Mouse (Mus musculus) ES-Bruce4 (cell line): ENCODE measurements around the gene Tnpo2. TPM values are rescaled to one million over a fixed set of nuclear protein-coding genes. Genes with fewer than 3 reads are reported as not detected.
A peak's percentile ranks its signal among the peaks of the same experiment; 100 is the strongest.
"Not testable (repeated sequence)": the region's sequence is repeated elsewhere in the genome, so short reads cannot be mapped to it uniquely, and the experiment has no call there.

ENCODE experiments used
- H3K27ac ChIP-seq: 2 replicates; pipeline ENCODE4 v1.5.1; 2012; ENCODE audit warnings: low read length, inconsistent platforms; ENCODE audit not compliant: insufficient read depth
- H3K27me3 ChIP-seq: 2 replicates; pipeline ENCODE4 v1.6.1; 2012; ENCODE audit warnings: mild to moderate bottlenecking, low read length, inconsistent platforms; ENCODE audit not compliant: control insufficient read depth, poor library complexity, insufficient read depth, severe bottlenecking
- H3K36me3 ChIP-seq: 2 replicates; pipeline ENCODE4 v1.6.1; 2012; ENCODE audit warnings: inconsistent platforms, mild to moderate bottlenecking, low read length, moderate library complexity; ENCODE audit not compliant: control insufficient read depth, poor library complexity, insufficient read depth, severe bottlenecking
- H3K4me1 ChIP-seq: one replicate; pipeline ENCODE4 v1.8.1; 2011; ENCODE audit warnings: low read length; ENCODE audit not compliant: control insufficient read depth, insufficient read depth
- H3K4me3 ChIP-seq: 2 replicates; pipeline ENCODE4 v1.5.1; 2011; ENCODE audit warnings: low read depth, mild to moderate bottlenecking, low read length
- H3K9ac ChIP-seq: 2 replicates; pipeline ENCODE4 v1.6.1; 2012; ENCODE audit warnings: low read depth, mild to moderate bottlenecking, inconsistent platforms; ENCODE audit not compliant: poor library complexity, severe bottlenecking
- H3K9me3 ChIP-seq: replicated peaks from 2 replicates; pipeline ENCODE4 v1.6.1; 2012; ENCODE audit warnings: mild to moderate bottlenecking, low read length, inconsistent platforms; ENCODE audit not compliant: control insufficient read depth, poor library complexity, insufficient read depth, severe bottlenecking
- CTCF ChIP-seq: IDR thresholded peaks from one replicate; pipeline ENCODE4 v1.8.1; 2011; ENCODE audit warnings: low read depth, low read length
- EP300 ChIP-seq: IDR thresholded peaks from 2 replicates; pipeline ENCODE4 v1.6.1; 2011; ENCODE audit warnings: low read depth, low read length; ENCODE audit not compliant: insufficient read depth
- POLR2A ChIP-seq: IDR thresholded peaks from one replicate; pipeline ENCODE4 v1.8.1; 2011; ENCODE audit warnings: low read length; ENCODE audit not compliant: insufficient read depth
- polyA plus RNA-seq: library from polyadenylated mRNA; stranded (reverse); fragments of >200 nt; gene quantifications from 2 replicates; pipeline ENCODE4 v1.2.4, GENCODE M21; 2011; ENCODE audit warnings: low read depth; ENCODE audit not compliant: missing spikeins, insufficient read depth, insufficient read length

The Tnpo2 gene
- polyA plus RNA-seq, 1 experiment: 195 TPM

GRCm38 (mm10) chr8:85080214-85080531, 43.5 kb downstream of the Tnpo2 start:
- Histone ChIP-seq H3K4me3 (peak overlapping the region; percentile 95), H3K4me1 (no peaks in the 10 kb centered on the region), H3K36me3 (peaks cover 22% of the 10 kb centered on the region), H3K9me3 (no peaks in the 10 kb centered on the region), H3K27ac (no peak overlapping the region), H3K27me3 (no peaks in the 10 kb centered on the region), H3K9ac (peak overlapping the region; percentile 85)
- TF ChIP-seq POLR2A (no peak), CTCF (no peak), EP300 (no peak)

GRCm38 (mm10) chr8:85080532-85081215, 44.0 kb downstream of the Tnpo2 start, which contains the start of gene Wdr83os:
Gene Wdr83os, plus strand, starts transcription at chr8:85080740.
- H3K9ac ChIP-seq: peak within 1 kb of the TSS; percentile 85
- H3K4me1 ChIP-seq: no peaks in the 10 kb centered on the region
- H3K27me3 ChIP-seq: no peaks in the 10 kb centered on the region
- TF ChIP-seq CTCF: no peak
- no peak for TF ChIP-seq EP300
- peak within 1 kb of the TSS; percentile 1; the same call in 1 of the 2 replicates for H3K27ac ChIP-seq
- H3K4me3 ChIP-seq: peak within 1 kb of the TSS; percentile 95
- no peaks in the 10 kb centered on the region for H3K9me3 ChIP-seq
- H3K36me3 ChIP-seq: peaks cover 22% of the 10 kb centered on the region

GRCm38 (mm10) chr8:85081216-85081555, 44.5 kb downstream of the Tnpo2 start, which contains the start of gene Wdr83:
Gene Wdr83, minus strand, starts transcription at chr8:85081306.
- no peak for TF ChIP-seq EP300
- peak within 1 kb of the TSS; percentile 85 for H3K9ac ChIP-seq
- H3K4me3 ChIP-seq: peak within 1 kb of the TSS; percentile 95
- H3K27me3 ChIP-seq: no peaks in the 10 kb centered on the region
- peaks cover 22% of the 10 kb centered on the region for H3K36me3 ChIP-seq
- H3K27ac ChIP-seq: peak within 1 kb of the TSS; percentile 1; the same call in 1 of the 2 replicates
- H3K4me1 ChIP-seq: no peaks in the 10 kb centered on the region
- H3K9me3 ChIP-seq: no peaks in the 10 kb centered on the region

DNA sequence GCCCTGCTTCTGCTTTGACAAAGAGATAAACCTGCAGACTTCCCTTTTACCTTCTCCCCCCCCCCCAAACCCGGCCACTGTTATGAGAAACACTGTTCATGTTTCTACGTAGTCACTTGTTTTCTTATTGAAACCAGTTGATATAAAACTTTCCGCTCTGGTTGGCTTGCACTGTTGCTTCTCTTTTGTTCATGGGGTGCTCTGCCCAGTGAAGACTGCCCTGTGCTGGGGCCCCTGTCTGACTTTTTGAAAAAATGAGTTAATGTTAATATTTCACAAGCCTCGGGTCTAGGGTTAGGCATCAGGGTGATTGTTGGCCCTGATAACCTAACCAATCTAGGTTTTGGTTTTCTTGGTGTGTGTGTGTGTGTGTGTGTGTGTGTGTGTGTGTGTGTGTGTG, 45.5 kb downstream of the Tnpo2 start:
- not testable (repeated sequence) for H3K4me3 ChIP-seq, H3K27ac ChIP-seq, H3K27me3 ChIP-seq, H3K4me1 ChIP-seq, H3K9me3 ChIP-seq, H3K9ac ChIP-seq
- H3K36me3 ChIP-seq: peaks cover 24% of the 10 kb centered on the region

- no peaks in the 10 kb centered on the region for H3K4me1 ChIP-seq
- TF ChIP-seq POLR2A (peak; percentile 93), CTCF (no peak)
- H3K27me3 ChIP-seq: no peaks in the 10 kb centered on the region
- H3K4me3 ChIP-seq: peak within 1 kb of the TSS; percentile 95
- H3K9me3 ChIP-seq: no peaks in the 10 kb centered on the region
- H3K27ac ChIP-seq: no peak within 1 kb of the TSS
- H3K9ac ChIP-seq: peak within 1 kb of the TSS; percentile 85
- H3K36me3 ChIP-seq: peaks cover 27% of the 10 kb centered on the region
Measured at GRCm38 (mm10) chr8:85083108-85083813, 46.5 kb downstream of the Tnpo2 start, which contains the start of gene Man2b1. Gene Man2b1, plus strand, starts transcription at chr8:85083270.

GRCm38 (mm10) chr8:85084633-85085032, 47.9 kb downstream of the Tnpo2 start:
- no peak for TF ChIP-seq CTCF
- TF ChIP-seq POLR2A: no peak
- TF ChIP-seq EP300: no peak

More at GRCm38 (mm10) chr8:85084633-85085032, 47.9 kb downstream of the Tnpo2 start:
- Histone ChIP-seq H3K9ac (no peak overlapping the region), H3K4me1 (no peaks in the 10 kb centered on the region), H3K27me3 (no peaks in the 10 kb centered on the region), H3K27ac (no peak overlapping the region), H3K9me3 (no peaks in the 10 kb centered on the region), H3K4me3 (no peak overlapping the region), H3K36me3 (peaks cover 21% of the 10 kb centered on the region)
